Mouse (Mus musculus) thymus, adult 2 months (tissue): ENCODE results near the gene Hecw2. TPM values are rescaled to one million over a fixed set of nuclear protein-coding genes. Genes with fewer than 3 reads are reported as not detected.

Experiments used
- DNase-seq: peaks from one replicate; pipeline ENCODE4 v3.0.0; 2021
- H3K27ac ChIP-seq: fragments of 200-500 bp; 2 replicates; pipeline ENCODE4 v1.5.1; 2012; ENCODE audit warnings: low read length, control low read depth; ENCODE audit not compliant: control insufficient read depth, insufficient read depth
- H3K27me3 ChIP-seq: fragments of 200-500 bp; 2 replicates; pipeline ENCODE4 v1.6.1; 2012; ENCODE audit warnings: mild to moderate bottlenecking, low read length, moderate library complexity, mixed read lengths; ENCODE audit not compliant: control insufficient read depth, insufficient read depth
- H3K36me3 ChIP-seq: fragments of 200-500 bp; 2 replicates; pipeline ENCODE4 v1.6.1; 2012; ENCODE audit warnings: mild to moderate bottlenecking, low read length, moderate library complexity; ENCODE audit not compliant: control insufficient read depth, insufficient read depth
- H3K4me1 ChIP-seq: fragments of 200-500 bp; replicated peaks from 2 replicates; pipeline ENCODE4 v1.6.1; 2012; ENCODE audit warnings: low read length; ENCODE audit not compliant: control insufficient read depth, insufficient read depth
- H3K4me3 ChIP-seq: fragments of 200-500 bp; 2 replicates; pipeline ENCODE4 v1.5.1; 2012; ENCODE audit warnings: mild to moderate bottlenecking, low read length, control low read depth, moderate library complexity; ENCODE audit not compliant: control insufficient read depth, insufficient read depth
- CTCF ChIP-seq: fragments of 200-500 bp; IDR thresholded peaks from 2 replicates; pipeline ENCODE4 v1.5.1; 2012; ENCODE audit warnings: mild to moderate bottlenecking, control low read depth, low read length, moderate library complexity, borderline replicate concordance; ENCODE audit not compliant: control insufficient read depth, poor library complexity, insufficient read depth; ENCODE audit errors: extremely low read depth
- POLR2A ChIP-seq: fragments of 200-500 bp; IDR thresholded peaks from 2 replicates; pipeline ENCODE4 v1.6.1; 2012; ENCODE audit warnings: mild to moderate bottlenecking, low read length, control low read depth, moderate library complexity; ENCODE audit not compliant: control insufficient read depth, poor library complexity, insufficient read depth; ENCODE audit errors: extremely low read depth
- WGBS: fragments of 180-500 bp; shearing (Covaris S2); methylation state at CpG from one replicate; pipeline ENCODE4 v1.1.7; 2018; 5-methylcytosine and 5-hydroxymethylcytosine counted together
- polyA plus RNA-seq: library from polyadenylated mRNA; depleted of rRNA; stranded (reverse); fragments of >200 nt; gene quantifications from 2 replicates; pipeline ENCODE4 v1.2.3, GENCODE M21; 2012

The Hecw2 gene
- polyA plus RNA-seq, 1 experiment = 0.55 TPM

DNA sequence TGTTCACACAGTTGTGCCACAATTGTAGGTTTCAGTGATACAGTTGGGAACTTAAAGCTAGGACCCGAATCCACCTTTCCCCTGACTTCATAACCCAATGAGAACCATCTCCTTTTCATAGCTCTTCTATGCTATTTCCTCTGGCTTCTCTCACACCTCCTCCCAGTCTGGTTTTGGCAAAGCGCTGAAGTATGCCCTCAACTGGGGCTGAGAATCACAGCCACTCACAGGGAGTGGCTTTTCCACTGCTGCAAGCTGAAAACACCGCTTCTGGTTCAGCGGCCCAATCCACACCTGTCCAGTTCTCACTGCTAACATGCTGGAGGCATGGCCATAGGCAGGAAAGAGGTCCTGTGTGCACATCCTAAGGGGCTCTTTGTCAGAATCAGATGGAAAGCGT lies 300.7 kb downstream of the Hecw2 start:
- no peaks in the 10 kb centered on the region for H3K36me3 ChIP-seq
- TF ChIP-seq POLR2A (no peak), CTCF (no peak)
- WGBS = 91% methylated on average over 5 of the region's 5 CpGs
- DNase-seq = no peak
- H3K4me1 ChIP-seq = peaks cover 4% of the 10 kb centered on the region
- H3K27ac ChIP-seq = no peak overlapping the region
- no peaks in the 10 kb centered on the region for H3K27me3 ChIP-seq
- no peak overlapping the region for H3K4me3 ChIP-seq

DNA sequence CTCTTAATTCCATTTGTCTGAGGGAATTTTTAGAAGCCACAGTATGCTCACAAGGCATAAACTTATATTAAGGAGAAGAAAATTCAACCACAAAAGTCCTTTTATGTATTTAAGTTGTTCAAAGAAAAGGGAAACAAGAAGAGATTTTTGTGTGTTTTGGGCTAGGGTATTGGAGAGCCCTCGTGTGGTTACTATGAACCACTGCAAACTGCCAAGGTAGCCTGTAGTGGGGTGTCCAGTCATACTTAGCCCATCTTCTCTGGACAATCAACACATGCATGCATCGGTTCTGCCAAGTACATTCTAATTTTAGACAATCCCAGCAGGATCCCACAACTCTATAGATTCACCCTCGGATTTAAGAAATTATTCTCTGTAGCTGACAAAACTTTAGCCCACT lies 304.6 kb downstream of the Hecw2 start:
- H3K27ac ChIP-seq = no peak overlapping the region
- H3K4me1 ChIP-seq = peaks cover 4% of the 10 kb centered on the region
- no peaks in the 10 kb centered on the region for H3K36me3 ChIP-seq
- H3K4me3 ChIP-seq = no peak overlapping the region
- DNase-seq = peak; percentile 17
- no peaks in the 10 kb centered on the region for H3K27me3 ChIP-seq
- 34% methylated on average over 3 of the region's 3 CpGs for WGBS
- TF ChIP-seq CTCF (no peak), POLR2A (no peak)

DNA sequence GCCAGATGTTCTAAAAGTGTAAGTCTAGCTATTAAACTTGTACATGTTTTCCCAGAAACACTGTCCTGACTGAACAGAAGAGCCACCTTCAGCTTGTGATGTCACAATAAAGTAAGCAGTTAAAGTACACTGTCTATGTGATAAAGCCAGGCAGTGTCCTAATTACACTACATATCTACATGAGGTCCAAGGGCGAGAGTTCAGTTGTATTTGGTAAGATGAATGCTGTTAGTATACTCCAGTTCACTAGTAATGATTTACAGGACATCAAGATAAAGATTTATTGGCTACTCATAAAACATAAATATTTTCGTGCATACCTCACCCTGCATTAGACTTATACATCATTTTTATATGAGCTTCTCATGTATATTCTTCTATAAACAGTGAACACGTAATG lies 305.2 kb downstream of the Hecw2 start:
- H3K36me3 ChIP-seq = no peaks in the 10 kb centered on the region
- TF ChIP-seq CTCF = no peak
- TF ChIP-seq POLR2A = no peak
- peaks cover 4% of the 10 kb centered on the region for H3K4me1 ChIP-seq
- H3K4me3 ChIP-seq = no peak overlapping the region
- no peak overlapping the region for H3K27ac ChIP-seq
- H3K27me3 ChIP-seq = no peaks in the 10 kb centered on the region
- WGBS = 91% methylated on average over 3 of the region's 3 CpGs
- DNase-seq = no peak

DNA sequence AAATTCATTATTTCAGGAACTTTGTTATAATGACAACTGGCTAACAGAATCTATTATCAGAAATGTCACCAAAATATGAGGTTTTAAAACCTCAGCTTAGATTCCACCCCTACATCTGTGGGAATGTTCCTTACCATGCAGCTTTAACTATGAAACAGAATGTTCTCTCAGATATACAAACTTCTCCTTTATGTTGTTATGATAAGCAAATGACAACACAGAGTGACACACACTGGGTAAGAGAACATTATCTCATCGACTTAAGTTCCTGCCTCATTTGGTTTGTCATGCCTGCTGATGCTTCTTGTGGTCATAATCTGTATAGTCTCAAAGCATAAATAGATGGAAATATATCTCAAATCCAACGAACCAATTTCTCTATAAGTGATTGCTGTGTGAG lies 312.5 kb downstream of the Hecw2 start:
- Histone ChIP-seq H3K27ac (no peak overlapping the region), H3K4me3 (no peak overlapping the region), H3K27me3 (no peaks in the 10 kb centered on the region), H3K36me3 (no peaks in the 10 kb centered on the region), H3K4me1 (no peaks in the 10 kb centered on the region; the same call in 1 of the 2 replicates)
- TF ChIP-seq POLR2A (no peak), CTCF (no peak)
- DNase-seq = no peak
- whole genome bisulfite sequencing = 23% methylated on average over 2 of the region's 2 CpGs

DNA sequence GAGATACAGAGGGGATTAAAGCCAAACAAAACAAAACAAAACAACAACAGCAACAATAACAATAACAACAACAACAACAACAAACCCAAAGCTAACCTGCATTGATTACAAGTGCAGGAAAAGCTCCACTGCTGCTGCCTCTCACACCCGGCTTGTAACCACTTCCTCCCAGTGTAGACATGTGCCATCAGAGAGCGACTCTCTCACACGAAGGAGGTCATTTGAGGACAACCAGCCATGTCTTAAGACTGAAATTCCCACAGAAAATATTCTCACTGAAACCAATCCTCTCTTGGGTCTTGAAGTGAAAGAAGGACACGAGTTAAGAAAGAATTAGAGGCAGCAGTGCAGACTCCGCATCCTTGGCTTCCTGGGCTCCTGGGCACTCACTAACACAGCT lies 319.0 kb downstream of the Hecw2 start:
- peaks cover 5% of the 10 kb centered on the region for H3K4me1 ChIP-seq
- no peak for TF ChIP-seq POLR2A
- TF ChIP-seq CTCF = no peak
- no peaks in the 10 kb centered on the region for H3K27me3 ChIP-seq
- H3K36me3 ChIP-seq = no peaks in the 10 kb centered on the region
- H3K27ac ChIP-seq = peak overlapping the region; percentile 56; the same call in 1 of the 2 replicates
- peak; percentile 45 for DNase-seq
- WGBS = 21% methylated on average over 5 of the region's 5 CpGs
- H3K4me3 ChIP-seq = no peak overlapping the region

DNA sequence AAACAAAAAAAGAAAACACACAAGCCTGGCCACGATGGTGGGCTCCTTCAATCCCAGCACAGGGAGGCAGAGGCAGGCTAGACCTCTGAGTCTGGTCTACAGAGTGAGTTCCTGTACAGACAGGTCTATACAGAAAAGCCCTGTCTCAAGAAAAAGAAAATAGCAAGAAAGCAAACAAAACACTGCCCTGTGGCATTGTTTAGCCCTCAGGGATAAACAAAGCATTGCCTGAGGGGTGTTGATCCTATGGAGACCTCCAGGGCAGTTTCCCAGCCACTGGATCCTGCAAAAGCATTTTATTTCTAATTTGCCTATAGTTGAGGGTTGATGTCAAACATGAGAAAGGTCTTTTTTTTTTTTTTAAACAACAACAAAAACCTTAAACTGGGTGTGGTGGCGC lies 327.7 kb downstream of the Hecw2 start:
- Histone ChIP-seq H3K27ac (no peak overlapping the region), H3K36me3 (no peaks in the 10 kb centered on the region), H3K27me3 (no peaks in the 10 kb centered on the region), H3K4me3 (no peak overlapping the region), H3K4me1 (no peaks in the 10 kb centered on the region)
- 94% methylated on average over 2 of the region's 2 CpGs for WGBS
- TF ChIP-seq POLR2A (no peak), CTCF (no peak)
- DNase-seq = no peak

DNA sequence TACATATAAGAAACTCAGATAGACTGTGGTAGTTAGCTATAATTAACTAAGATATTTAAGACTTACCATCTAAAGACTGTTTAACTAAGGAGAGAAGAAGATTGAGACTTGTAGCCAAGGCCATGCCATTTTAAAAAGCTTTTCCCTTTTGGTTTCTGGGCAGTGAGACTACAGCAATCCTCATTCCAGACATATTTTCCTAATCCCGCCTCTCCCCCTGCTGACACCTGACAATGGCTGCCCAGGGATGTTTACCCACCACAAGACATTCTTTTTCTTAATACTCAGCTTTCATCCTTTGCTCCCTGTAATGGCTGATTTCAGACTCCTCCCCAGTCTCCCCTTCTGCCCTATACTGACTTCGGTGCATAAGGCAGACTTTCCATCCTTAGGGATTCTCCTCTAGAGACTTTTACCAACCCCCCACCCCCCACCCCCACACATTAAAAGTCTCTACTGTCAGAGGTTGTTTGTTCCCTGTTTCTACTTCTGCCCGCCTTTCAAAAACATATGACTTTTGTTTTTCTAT lies 328.5 kb downstream of the Hecw2 start:
- no peak for DNase-seq
- TF ChIP-seq CTCF = no peak
- no peak for TF ChIP-seq POLR2A
- Histone ChIP-seq H3K27me3 (no peaks in the 10 kb centered on the region), H3K27ac (no peak overlapping the region), H3K4me3 (no peak overlapping the region), H3K4me1 (no peaks in the 10 kb centered on the region), H3K36me3 (no peaks in the 10 kb centered on the region)
- 95% methylated on average over 3 of the region's 3 CpGs for WGBS
